Mouse (Mus musculus): ENCODE data around the gene Cdc14a.
A peak's percentile ranks its signal among the peaks of the same experiment; 100 is the strongest.

Cdc14a gene

DNA sequence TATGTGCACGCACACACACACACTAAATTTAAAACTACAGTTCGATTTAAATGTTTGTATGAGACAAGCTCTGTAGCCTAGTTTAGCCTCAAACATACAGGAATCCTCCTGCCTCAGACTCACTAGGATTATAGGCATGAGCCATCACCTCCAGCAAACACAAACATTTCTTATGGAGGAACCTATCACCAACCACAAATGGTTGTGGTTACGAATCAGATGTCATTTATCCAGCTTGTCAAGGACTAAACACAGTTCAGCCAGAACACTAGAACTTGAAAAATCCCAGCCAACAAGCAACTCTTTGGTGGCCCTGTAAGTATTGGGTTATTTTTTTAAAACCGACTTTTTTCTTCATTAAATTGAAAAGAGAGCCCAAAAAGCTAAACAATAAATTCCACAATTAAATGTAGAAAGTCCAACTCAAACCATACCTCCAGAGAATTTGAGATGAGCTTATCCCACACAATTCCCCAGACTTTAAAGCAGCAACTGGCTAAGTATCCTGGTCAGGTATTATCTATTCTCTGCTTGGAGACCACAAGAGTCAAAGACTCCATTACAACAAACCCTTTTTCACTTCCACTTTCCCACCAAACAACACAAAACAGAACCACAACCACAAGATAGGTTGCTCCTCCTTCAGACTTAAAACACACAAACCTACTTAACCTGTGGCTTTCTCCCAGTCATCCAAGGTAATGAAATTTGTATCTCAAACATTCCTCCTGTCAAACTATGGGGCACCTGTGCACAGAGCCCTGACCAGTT lies 10.7 kb downstream of the Cdc14a start:
- no peak for DNase-seq

DNA sequence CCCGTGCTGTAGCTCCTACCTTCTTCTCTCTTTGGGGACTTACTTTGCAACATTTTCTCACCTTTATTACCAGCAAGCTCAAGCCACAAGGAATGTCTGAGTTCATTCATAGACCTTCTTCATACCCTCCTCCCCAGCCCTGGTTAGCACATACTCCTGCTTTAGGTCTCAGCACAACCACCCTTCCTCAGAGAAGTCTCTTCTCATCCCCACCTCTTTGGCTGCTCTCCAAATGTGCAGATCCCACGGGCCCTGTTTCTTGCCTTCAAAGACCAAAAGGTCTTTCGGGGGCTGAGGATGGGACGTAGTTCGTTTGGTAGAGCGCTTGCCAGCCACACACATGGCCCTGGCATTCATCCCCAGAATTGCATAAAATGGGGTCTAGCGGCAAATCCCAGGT lies 13.8 kb downstream of the Cdc14a start:
- no peak for DNase-seq

DNA sequence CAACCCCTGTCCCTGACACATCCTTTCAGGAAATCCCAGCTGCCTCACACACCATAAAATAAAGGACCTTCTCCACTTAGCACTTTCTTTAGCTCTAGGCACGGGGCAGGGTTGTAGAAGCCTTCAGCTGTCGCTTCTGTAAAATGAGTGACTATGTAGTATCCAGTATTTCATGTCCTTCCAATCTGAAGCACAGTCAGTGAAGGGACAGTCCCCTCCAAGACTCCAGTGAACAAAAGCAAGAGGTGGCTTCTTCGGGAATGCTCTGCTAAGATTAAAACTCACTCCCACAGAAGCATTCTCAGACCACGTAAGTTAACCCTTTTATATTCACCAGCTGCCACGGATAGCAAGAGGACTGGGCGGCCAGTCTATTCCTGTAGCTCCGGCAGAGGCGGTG lies 14.3 kb downstream of the Cdc14a start:
- DNase-seq = no peak

DNA sequence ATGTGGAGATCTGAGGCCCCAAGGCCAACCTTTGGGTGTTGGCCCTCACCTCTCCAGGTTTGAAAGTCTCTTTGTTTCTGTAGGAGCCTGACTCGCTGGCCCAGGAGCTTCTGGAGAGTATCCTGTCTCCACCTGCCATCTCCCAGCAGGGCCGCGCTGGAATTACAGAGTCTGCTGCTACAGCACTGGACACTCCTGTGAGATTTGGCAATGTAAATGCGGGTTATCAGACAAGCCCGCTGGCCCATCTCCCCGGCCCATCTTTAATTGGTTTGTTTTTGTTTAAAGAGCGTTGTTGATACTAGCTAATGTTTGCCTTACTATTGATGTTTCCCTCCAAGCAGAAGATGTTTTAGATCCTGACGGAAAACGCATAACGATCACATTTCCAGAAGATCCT lies 15.0 kb downstream of the Cdc14a start:
- DNase-seq = no peak

DNA sequence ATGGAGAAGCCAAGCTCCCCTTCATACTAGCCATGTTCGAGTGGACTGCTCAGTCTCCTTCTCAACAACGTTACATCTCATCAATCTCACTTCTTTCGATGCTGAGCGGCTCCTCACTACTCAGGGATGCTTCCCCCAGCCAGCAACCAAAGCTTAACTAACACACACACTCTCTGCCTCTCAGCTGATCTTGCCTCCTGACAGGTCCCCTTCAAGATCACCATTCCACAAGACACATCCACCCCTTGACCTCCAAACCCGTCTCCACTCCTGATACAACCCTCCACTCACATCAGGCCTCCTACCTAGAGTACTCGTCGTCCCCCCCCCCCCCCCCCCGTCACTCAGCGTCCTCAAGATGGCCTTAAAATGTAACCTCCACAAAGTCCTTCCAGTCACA lies 18.3 kb downstream of the Cdc14a start:
- DNase-seq = no peak

DNA sequence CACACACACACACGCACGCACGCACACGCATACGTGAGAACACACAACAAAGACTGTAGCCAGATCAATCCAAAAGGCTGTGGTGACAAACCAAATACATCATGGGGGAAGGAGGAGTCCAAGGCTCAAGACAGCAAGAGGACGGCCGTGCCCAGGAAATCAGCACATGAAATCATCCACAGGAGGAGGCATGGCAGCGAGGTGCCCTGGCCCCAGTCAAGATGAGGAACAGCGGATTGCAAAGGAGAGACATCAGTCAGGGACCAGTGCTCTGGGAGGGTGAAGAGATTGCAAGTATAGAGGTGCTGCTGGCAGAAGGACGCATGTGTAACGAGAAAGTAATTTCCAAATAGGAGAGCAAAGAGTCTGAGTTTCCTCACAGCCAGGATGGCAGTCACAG lies 22.4 kb downstream of the Cdc14a start:
- DNase-seq = no peak

DNA sequence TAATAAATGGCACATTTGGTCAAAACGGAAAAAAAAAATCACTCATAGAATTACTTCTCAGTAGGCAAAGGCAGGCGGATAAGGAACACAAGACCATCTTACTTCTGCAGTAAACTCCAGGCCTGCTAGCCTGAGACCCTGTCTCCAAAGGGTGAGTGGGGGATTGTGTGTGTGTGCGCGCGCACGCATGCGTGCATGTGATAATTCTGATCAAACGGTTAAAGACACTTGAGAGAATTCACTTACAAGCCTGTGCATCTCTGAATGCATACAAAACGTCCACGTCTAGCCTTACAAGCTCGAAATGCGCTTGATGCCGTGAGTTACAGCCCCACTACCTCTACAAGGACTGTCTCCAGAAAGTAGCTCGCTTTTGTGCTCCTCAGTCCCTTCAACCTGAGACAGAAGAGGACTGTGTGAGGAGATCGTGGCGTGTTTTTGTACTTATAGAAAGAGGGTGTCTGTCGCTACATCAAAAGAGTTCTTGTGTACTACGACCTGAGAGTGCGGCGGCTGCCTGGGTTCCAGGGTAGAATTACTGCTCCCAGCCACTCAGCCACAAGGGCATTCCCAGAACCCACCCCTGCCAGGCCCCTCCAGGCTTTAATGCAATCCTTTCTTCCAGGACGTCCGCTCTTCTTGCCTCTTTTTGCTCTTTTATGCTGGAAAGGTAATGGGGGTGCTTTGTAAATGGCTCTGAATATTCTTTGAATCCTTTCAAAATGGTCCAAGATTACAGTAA lies 24.3 kb downstream of the Cdc14a start:
- DNase-seq = no peak

DNA sequence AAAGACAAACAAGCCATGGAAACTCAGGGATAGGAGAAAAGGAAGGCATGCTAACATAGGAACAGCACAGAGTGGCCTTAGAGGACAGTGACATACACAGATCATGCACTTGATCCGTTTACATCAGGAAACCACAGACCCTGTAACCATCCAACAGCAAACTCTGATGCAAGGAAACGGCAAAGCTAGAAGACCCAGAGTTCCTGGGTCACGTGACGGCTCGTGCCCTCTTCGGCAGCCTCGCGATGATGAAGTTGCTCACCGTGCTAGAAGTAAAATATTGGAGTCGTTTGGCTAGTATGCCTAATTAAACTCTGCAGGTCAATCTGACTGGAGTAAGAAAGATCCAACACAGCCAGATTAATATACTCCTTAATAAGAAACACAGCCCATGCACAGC lies 25.3 kb downstream of the Cdc14a start:
- no peak for DNase-seq

DNA sequence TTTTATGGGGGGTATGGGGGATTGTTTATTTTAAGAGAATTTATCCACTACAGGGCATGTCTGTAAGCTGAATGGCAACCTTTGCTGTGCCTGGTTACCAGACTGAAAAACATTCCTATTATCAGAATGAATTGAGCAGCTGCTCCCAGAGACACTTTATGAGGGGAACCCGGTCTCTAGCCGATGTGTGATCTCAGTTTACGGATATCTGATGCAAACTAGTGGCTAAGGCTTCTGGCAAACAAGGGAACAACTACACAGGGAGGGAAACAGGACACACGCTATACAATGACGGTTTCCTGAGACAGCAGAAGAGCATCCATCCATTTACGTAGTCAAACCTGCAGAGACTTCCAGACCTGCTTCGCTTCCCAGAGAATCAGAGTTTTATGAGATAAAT lies 25.9 kb downstream of the Cdc14a start:
- no peak for DNase-seq

DNA sequence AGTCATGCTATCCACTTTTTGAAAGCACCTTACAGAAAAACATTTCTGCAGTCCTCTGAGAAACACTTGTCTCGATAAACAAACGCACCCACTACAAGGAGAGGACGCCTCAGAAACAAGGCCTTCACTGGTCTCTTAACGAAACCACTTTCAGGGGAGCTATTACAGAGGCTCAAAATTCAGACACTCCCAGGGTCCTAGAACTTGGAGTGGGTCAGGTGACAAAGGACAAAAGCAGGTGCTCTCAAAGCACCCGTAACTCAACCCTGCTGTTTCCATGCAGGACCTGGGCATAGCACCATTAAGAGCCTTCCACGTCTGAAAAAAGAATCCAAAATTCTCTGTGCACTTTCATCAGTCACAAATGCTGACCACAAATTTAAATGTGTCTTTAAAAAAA lies 26.5 kb downstream of the Cdc14a start:
- no peak for DNase-seq

DNA sequence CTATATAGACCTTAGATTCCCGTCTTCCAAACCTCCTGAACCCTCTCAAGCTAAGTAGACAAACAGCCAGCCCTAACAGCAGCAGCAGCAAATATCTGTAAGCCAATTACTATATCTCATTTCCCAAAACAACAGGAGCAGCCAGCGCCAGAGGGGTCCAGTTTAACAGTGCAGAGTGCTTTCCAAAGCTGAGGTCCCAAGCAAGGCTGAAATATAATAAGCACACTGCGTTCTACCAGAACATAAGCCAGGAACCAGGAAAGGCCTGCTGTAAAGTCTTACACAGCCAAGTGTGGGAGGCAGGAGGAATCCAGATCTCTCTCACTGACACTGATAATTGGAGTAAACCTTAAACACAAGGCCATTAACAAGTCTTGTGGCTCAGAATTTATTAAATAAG lies 27.3 kb downstream of the Cdc14a start:
- no peak for DNase-seq

DNA sequence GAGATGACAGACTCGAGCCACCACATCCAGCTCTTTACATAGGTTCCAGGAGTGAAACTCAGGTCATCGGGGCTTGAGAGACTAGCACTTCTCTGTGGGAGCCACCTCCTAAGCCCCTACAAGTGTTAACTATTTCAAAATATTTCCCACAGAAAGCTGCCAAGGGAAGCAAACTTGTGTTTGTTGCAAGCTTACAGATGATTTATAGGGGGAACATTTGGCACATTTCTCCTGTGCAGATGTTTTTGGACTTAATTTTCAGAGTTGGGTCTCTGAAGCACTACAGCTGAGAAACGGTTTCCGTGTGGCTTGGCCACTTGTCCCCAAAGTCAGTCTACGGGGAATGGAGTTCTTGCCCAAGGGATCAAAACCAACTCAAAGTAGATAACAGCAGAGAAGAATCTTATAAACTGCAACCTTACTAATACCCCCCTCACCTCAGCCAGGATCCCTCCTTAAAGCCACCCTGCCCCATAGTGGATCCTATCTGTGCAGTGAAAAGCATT lies 28.9 kb downstream of the Cdc14a start:
- DNase-seq = no peak

DNA sequence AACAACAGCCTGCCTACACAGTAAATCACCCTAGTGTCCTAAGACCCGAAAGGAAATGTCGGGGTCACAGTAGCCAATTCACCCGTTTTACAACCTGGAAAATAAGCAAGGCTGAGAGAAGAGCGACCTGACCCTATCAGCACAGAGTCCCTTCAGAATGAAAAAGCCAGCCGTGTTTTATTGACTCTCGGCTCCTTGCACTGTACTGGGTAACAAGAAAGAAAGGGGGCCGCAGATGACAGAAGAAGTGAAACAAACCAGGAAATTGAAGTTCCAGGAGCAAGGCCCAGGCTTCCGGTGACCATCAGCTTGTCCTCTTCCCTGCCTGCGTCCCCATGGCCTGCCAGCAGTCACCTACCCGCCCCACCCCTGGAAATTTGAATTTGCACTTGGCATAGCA lies 32.4 kb downstream of the Cdc14a start:
- no peak for DNase-seq

DNA sequence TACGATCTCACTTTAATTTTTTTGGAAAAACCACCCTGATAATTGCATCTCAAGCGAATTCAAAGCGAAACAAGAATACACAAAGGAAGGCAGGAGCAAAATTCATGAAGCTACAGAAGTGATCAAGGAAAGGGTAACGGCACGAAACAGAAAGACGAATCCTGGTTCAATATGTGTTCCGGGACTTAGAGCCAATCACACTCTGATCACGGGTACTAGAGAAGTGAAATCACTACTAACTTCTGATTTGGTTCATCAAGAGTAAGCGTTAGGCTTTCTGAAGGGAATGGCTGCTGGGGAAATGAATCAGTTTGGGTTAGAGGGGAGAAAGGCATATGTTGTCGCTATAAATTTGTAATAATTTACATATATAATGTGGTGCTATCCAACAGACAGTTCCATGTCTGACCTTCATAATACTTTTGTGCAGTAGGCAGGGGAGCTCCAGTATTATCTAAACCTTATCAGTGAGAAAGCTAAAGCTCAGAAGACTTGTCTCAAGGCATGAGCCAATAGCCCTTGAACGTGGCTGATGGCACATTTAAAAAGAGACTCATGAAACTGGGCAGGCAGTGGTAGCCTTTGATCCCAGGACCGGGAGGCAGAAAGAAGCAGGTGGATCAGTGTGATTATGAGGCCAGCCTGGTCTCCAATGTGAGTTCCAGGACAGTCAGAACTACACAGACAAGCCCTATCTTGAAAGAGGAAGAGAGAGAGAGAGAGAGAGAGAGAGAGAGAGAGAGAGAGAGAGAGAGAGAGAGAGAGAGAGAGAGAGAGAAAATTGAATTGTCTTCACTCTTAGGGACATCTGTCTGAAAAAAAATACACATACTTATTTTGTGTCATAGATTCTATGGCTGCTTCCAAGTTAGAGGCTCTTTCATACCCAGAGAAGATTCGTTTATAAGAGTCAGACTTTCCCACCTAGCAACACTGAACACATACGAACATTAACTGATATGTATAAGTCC lies 34.0 kb downstream of the Cdc14a start:
- DNase-seq = no peak

DNA sequence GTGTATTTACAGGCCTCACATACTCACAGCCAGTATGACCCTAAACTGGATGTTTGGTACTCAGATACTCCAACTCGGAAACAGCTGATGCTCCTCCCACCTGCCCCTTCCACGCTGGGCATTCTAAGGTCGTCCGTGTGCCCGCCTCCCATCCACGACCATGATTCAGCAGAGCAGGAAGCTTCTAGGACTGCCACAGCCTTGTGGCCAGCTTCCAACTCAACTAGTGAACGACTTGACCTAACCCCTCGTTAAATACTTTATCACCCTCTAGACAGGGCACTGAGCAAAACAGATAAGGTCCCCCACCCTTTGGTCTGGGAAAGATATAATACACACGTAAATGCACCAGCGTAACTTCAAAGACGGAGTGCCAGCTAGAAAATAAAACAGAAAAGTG lies 35.0 kb downstream of the Cdc14a start:
- no peak for DNase-seq

DNA sequence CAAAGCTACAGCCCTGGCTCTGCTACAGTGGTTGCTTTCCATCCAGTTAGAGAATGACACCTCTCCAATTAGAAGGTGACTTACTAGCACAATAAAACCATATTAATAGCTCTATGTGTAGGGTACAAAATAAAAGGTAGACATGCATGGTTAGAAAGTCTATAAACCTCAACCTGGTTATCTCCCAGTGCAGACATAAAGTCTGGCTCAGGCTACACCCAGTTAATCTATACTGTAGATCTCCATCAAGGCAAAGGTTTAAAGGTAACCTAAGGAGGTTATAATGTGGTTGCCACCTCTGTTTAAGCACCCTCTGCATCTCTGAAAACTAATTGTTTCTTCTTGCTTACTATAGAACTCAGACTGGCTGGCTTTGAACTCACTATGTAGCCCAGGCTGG lies 36.9 kb downstream of the Cdc14a start:
- no peak for DNase-seq

DNA sequence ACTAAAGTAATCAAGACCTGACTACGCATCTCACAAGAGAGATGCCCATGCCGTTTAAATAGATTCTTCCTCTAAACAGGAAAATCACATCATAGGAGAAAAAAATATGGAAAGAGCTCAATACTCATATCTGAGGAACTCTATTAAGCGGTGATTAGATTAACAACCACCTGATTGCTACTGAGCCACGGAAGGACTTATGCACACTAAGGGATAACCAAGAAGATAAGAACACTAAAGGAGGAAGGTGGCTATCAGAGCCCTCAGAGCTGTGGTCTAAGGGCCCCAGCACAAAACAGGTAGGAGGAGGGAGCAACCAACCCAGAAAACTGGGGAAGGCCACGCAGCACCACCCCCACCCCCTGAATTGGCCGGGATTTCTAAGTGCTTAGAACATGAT lies 37.5 kb downstream of the Cdc14a start:
- no peak for DNase-seq

DNA sequence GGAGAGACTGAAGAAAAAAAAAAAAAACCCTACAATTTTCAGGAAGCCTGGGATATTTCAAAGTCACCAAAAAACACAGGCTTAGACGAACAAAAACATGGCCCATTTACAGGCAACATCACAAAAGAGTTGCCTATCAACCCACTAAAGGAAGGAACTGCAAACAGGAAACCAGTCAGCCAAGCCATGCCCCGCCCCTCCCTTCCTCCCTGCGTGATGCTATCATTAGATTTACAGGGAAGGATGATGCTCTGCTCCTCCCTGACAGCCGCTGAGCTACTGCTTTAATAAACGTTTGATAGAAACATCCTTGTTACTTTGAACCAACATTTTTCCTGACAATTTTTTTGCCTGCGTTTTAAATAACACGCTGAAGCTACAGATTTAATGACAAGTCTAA lies 39.5 kb downstream of the Cdc14a start:
- peak; percentile 53 for DNase-seq

DNA sequence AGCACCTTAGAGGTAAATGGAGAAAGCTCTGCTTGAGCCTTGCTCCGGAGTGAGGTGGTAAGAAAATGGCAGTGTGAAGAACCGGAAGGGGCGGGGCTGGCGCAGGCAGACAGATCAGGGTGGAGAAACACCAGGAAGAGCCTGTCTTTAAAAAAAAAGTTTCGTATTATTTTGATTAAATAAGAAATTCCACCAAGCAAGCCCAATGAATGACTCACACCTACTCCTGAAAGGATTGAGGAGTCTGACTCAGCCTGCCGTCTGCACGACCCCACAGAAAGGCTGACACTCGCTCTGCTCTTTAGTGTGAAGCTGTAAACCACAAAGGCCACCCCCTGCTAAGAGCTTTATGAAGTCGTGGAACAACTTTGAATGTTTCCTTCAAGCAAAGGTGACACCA lies 43.5 kb downstream of the Cdc14a start:
- DNase-seq = no peak

DNA sequence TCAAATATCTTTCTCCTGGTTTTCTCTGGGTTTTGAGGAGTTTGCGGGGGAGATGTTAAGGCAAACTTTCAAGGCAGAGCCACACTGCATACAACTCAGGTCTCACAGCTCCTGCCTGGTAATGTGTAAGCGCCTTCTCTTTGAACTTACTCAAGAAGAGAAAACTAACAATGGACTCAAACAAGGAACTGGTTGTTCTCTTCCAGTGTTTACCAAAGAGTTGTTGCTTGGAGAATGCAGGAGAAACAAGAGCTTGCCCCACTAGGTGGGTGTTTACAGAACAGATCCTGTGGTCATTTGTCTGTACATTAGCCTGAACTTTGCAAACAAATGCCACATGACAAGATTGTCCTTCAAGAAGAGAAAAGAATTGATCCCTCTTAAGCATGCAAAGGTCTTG lies 48.4 kb downstream of the Cdc14a start:
- DNase-seq = no peak

DNA sequence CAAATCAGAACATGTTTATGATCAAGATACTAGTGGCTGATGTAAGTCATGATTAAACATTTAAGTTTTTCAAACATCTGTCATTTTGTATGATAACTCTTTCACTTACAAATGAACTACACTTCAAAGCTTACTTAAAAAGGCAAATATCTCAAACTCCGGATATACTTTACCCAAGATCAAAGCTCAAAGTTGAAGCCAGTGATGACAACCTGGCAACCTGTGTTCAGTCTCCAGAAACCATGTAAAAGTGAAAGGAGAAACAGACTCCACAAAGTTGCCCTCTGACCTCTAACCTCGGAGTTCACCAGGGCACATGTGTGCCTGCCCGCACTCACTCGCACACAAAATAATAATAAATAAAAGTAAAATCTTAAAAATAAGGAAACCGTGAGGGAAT lies 49.3 kb downstream of the Cdc14a start:
- DNase-seq = no peak

DNA sequence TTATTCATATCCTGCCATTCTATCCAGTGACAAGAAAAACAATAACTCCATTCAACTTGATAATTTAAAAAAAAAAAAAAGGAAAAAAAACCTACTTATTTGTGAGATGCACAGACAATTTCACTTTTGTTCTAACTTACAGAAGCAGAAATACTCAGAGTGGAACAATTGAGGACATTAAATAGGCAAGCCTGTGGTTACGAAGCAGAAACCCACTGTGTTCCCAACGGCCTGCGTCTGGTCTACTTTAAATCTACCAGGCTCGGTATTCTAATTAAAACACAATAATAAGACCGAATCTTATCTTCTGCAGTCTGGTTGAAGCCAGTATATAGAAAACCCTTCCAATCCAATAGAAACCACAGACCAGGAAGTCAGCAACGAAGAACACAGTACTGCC lies 50.6 kb downstream of the Cdc14a start:
- no peak for DNase-seq

DNA sequence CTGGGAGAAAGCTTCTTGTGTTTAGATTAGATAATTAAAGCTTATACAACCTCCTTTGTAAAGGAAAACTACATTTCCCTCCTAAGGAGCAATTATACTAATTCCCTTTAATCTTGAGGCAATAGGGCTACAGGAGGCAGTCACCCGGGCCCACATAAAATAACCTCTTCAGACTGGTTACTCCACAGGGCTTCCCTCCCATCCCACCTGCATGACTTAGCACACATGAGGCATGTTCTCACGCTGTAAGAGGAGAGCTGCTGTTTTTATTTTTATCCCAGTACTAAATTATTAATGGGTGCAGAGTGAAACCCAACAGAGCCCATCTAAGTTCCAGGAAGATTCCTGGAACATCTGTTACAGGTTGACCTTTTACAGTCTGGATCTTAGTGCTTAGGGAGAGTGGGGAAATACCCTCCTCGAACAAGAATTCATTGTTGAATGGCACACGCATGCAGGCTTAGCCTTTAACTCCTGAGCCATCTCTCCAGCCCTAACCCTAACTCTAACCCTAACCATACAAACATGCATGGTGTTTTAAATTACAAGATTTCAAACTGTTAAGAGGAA lies 54.9 kb downstream of the Cdc14a start:
- no peak for DNase-seq
